ENCODE assay signal across 15 mouse cellular contexts in the genomic region with DNA sequence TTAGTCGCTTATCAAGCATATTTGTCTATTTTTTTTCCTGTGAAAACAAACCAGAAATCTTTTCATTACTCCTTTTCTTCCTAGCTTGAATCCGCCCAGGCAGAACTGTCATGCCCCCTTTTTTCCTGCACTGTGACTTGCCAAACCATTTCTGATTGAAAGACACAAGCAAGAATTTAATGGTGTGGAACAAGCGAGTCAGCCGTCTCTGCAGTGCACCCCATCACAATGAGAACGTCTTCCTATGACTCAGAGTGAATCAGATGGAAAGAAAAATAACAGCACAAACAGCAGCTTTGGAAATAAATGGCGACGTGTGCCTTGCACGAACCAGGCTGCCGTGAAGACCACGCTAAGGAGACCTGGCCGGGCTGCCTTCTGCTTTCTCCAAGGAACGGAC. TPM values are rescaled to one million over a fixed set of nuclear protein-coding genes. Genes with fewer than 3 reads are reported as not detected.
DNase-seq lines count a peak whose midpoint lies in the region; ATAC-seq lines count a peak whose summit lies in the region.
"Had no signal": no experiment of that assay in that cellular context is flagged by ENCODE, and none has a peak within 500 bp of the region (broad histone marks: within the 10 kb centered on the region; RNA-seq: fewer than 3 reads in every experiment).

No protein-coding gene starts in this region.

- DNase-seq in hindbrain, embryonic 11.5 days (ENCODE audit: low spot score), result no peak
- peak; percentile 16 for DNase-seq in 3134 (ENCODE audit: extremely low read depth, insufficient read length, low spot score)
- peak; percentile 76 for DNase-seq in Muller cell, postnatal 12 days (ENCODE audit: inconsistent ontology term)
- no peak for DNase-seq in gastrocnemius, postnatal 4 days (ENCODE audit: low spot score in 2 of 2)
- DNase-seq: cerebellum, adult 9-10 months; kidney, postnatal 14 days; right cerebral cortex, postnatal 4 days; thymus, postnatal 14 days had no signal

- no peaks in the 10 kb centered on the region for H3K27me3 ChIP-seq in hindbrain, embryonic 12.5 days
- no peaks in the 10 kb centered on the region for H3K27me3 ChIP-seq in hindbrain, embryonic 11.5 days (ENCODE audit: control insufficient read depth, insufficient read depth, low read length)
- no peaks in the 10 kb centered on the region for H3K27me3 ChIP-seq in midbrain, embryonic 16.5 days (ENCODE audit: control insufficient read depth, insufficient read depth, low read depth, low read length)
- H3K27me3 ChIP-seq: limb, embryonic 15.5 days; lung, embryonic 15.5 days had no signal

- peak overlapping the region; percentile 32; the same call in 1 of the 2 replicates for H3K27ac ChIP-seq in hindbrain, embryonic 12.5 days
- H3K27ac ChIP-seq in hindbrain, embryonic 11.5 days (ENCODE audit: low read depth, low read length), result no peak overlapping the region
- H3K27ac ChIP-seq in midbrain, embryonic 16.5 days (ENCODE audit: low read length), result peak overlapping the region; percentile 76
- H3K27ac ChIP-seq: left cerebral cortex, adult 2 months; limb, embryonic 15.5 days; lung, embryonic 15.5 days had no signal

- ATAC-seq in hindbrain, embryonic 12.5 days (ENCODE audit: low FRiP score), result no peak
- ATAC-seq in hindbrain, embryonic 11.5 days (ENCODE audit: low FRiP score), result no peak
- ATAC-seq in midbrain, embryonic 16.5 days, result 0 out of 2 replicates have a peak, but pooled peaks have one; percentile 52
- ATAC-seq in granulocyte monocyte progenitor cell, adult 5-6 weeks (replicated peaks; ENCODE audit: poor library complexity, severe bottlenecking), result no peak

- no peaks in the 10 kb centered on the region for H3K36me3 ChIP-seq in hindbrain, embryonic 12.5 days
- no peaks in the 10 kb centered on the region for H3K36me3 ChIP-seq in hindbrain, embryonic 11.5 days (ENCODE audit: control insufficient read depth, insufficient read depth, low read length)
- H3K36me3 ChIP-seq in midbrain, embryonic 16.5 days (ENCODE audit: control insufficient read depth, insufficient read depth, low read length), result no peaks in the 10 kb centered on the region
- H3K36me3 ChIP-seq: limb, embryonic 15.5 days; lung, embryonic 15.5 days had no signal

- 72% methylated on average over 12 of the region's 12 CpGs for WGBS in hindbrain, embryonic 12.5 days
- WGBS in hindbrain, embryonic 11.5 days, result 72% methylated on average over 12 of the region's 12 CpGs
- WGBS in midbrain, embryonic 16.5 days, result 63% methylated on average over 12 of the region's 12 CpGs

- H3K4me1 ChIP-seq in hindbrain, embryonic 12.5 days, result no peaks in the 10 kb centered on the region
- H3K4me1 ChIP-seq in hindbrain, embryonic 11.5 days (replicated peaks; ENCODE audit: control insufficient read depth, insufficient read depth, low read length), result no peaks in the 10 kb centered on the region
- H3K4me1 ChIP-seq in midbrain, embryonic 16.5 days (ENCODE audit: control insufficient read depth, insufficient read depth, low read length), result no peaks in the 10 kb centered on the region
- H3K4me1 ChIP-seq: limb, embryonic 15.5 days; lung, embryonic 15.5 days had no signal

- no peaks in the 10 kb centered on the region for H3K9me3 ChIP-seq in hindbrain, embryonic 12.5 days (replicated peaks)
- H3K9me3 ChIP-seq in hindbrain, embryonic 11.5 days (ENCODE audit: control insufficient read depth, low read length), result no peaks in the 10 kb centered on the region
- no peaks in the 10 kb centered on the region for H3K9me3 ChIP-seq in midbrain, embryonic 16.5 days (replicated peaks; ENCODE audit: control insufficient read depth, low read length, poor library complexity, severe bottlenecking)
- H3K9me3 ChIP-seq: limb, embryonic 15.5 days; lung, embryonic 15.5 days had no signal

- H3K4me3 ChIP-seq in hindbrain, embryonic 12.5 days, result no peak overlapping the region
- no peak overlapping the region for H3K4me3 ChIP-seq in hindbrain, embryonic 11.5 days (ENCODE audit: low read depth, low read length)
- H3K4me3 ChIP-seq in midbrain, embryonic 16.5 days (ENCODE audit: low read depth, low read length), result no peak overlapping the region
- H3K4me3 ChIP-seq: left cerebral cortex, adult 2 months; limb, embryonic 15.5 days; lung, embryonic 15.5 days had no signal

- H3K9ac ChIP-seq in hindbrain, embryonic 12.5 days, result no peak overlapping the region
- H3K9ac ChIP-seq in hindbrain, embryonic 11.5 days (ENCODE audit: low read depth, low read length), result no peak overlapping the region
- 0 out of 2 replicates have a peak overlapping the region, but pooled peaks have one; percentile 10 for H3K9ac ChIP-seq in midbrain, embryonic 16.5 days (ENCODE audit: low read depth, low read length)
- H3K9ac ChIP-seq: limb, embryonic 15.5 days; lung, embryonic 15.5 days had no signal

- H3K4me2 ChIP-seq in hindbrain, embryonic 12.5 days (replicated peaks), result no peak overlapping the region
- no peak overlapping the region for H3K4me2 ChIP-seq in hindbrain, embryonic 11.5 days (replicated peaks; ENCODE audit: low read depth, low read length)
- H3K4me2 ChIP-seq in midbrain, embryonic 16.5 days (ENCODE audit: low read length), result peak overlapping the region; percentile 14
- H3K4me2 ChIP-seq: heart, embryonic 11.5 days; limb, embryonic 15.5 days; lung, embryonic 15.5 days had no signal

RNA-seq across cellular contexts. Expression of gene Poc5, which starts 36.8 kb away (rescaled TPM):
- polyA plus RNA-seq in hindbrain, embryonic 12.5 days (2016; fragmentation: Nextera tagmentation; extraction: Ambion mirVana), result 31.0 and 34.1 TPM in 2 replicates
- polyA plus RNA-seq in hindbrain, embryonic 11.5 days (2014; fragmentation: Nextera tagmentation; extraction: Ambion mirVana), result 29.3 and 33.6 TPM in 2 replicates
- polyA plus RNA-seq in midbrain, embryonic 16.5 days (2015; fragmentation: Nextera tagmentation; extraction: Ambion mirVana), result 19.2 and 21.3 TPM in 2 replicates
- 10 to 100 TPM; 12.5 to 16.3 TPM for total RNA-seq in gastrocnemius, postnatal 4 days (2021)
- total RNA-seq in granulocyte monocyte progenitor cell, adult 5-6 weeks (2014; fragmentation: Nextera tagmentation), result 9.1 and 18.5 TPM in 2 replicates
- 14.1 and 21.1 TPM in 2 replicates for total RNA-seq in granulocyte monocyte progenitor cell, adult 5-6 weeks (2017)

Comparison
In these comparisons a context has a peak if more than half of its experiments do, and no peak if none do; other contexts are left out.
1. DNase-seq: peak in 3134 (single experiment) and Muller cell, postnatal 12 days (single experiment); none in hindbrain, embryonic 11.5 days (single experiment) and gastrocnemius, postnatal 4 days (0 of 2).